Mouse (Mus musculus): ENCODE data around the gene Celsr1.

Celsr1 gene

GRCm38 (mm10) chr15:85994906-85995608, 38.5 kb downstream of the Celsr1 start:
- no peak for DNase-seq (ENCODE audit: low read depth, low spot score)

DNA sequence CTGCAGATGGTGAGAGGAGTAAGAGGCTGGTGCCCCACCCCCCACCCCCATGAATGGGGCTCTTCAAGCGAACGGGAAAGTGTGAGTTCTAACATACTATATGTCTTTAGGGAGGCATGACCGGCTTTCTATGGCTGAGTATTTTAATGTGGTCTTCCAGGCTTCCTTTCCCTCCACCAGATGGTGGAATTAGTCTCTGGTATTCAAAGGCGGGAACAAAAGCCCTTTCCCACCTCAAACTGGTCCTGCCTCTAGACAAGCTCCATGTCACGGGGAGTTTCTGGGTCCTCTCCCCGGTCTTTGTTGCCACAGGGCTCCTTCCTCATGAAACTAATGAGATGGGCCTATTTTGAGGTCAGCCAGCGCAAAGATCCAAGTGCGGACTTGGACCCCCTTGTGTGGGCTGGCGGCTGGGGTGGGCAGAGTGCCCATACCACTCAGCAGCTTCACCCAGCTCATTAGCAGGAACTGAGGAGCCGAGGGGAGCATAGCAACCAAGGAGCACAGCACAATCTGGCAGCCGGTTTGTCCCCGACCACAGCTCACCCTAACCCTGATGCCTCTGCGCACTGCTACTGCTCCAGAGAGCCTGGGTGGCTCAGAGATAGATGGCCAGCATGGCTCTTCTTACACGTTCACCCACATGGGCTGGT, 39.5 kb downstream of the Celsr1 start:
- DNase-seq (ENCODE audit: low read depth, low spot score), result no peak

DNA sequence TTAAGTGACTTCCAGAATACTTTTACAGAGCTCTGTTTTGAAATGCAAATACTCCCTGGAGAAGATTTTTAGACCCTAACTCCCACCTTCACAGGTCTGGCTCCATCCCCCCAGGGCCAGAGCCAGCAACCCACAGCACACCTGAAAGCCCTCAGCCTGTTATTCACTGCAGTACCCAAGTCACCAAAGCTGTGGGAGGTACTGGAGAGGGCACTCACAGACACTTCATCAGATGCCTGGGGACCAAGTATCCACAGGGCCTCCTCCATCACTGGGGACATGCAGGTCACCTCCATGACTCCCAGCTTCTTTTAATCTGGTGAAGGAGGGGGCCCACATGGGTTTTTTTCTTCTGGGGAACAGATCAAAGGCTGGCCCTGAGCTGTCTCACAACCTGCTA, 40.2 kb downstream of the Celsr1 start:
- DNase-seq (ENCODE audit: low read depth, low spot score), result no peak

DNA sequence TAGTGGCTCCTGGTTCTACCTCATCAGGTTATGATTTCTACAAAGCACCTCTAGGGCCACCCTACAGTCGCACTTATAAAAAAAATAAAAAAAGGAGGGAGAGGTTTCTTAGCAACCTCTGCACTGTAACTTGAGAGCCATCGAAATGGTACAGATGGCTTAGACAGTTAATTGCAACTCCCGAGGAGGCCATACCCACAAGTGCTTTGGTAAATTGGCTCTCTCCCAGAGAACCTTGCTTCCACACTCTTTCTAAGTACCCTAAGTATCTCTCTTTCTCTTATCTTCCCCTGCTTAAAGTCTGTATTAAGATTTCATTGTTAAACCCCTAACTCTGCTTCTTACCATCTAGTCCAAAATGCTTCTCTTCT, 41.5 kb downstream of the Celsr1 start:
- no peak for DNase-seq (ENCODE audit: low read depth, low spot score)

DNA sequence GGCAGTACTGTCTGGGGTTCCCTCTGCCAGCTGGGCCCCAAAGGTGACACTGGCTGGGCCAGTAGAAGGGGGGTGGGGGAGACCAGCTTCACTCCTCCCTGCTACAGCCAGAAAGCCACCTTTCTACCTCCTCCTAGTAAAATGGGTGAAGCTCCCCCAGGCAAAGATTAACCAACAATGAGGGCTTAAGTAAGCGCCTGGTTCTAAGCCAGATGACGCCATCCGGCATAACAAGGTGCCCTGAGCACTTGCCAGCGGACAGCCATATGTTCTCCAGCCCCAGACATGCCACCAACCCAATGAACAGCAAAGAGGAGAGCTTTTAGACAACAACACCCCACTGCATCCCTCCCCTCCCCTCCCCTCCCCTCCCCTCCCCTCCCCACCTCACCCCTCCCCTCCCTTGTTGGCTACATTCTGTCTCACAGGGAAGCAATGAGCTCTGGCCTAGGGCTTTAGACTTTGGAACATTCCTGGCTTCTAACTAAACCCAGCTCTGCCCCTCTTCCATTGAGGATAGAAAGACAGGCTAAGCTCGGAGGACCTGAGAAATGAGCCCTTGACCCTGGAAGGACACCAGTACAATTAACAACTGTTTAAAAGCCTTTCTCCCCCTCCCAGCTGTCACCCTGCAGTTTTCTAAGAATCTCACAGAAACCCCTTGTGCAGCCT, 42.0 kb downstream of the Celsr1 start:
- no peak for DNase-seq (ENCODE audit: low read depth, low spot score)

GRCm38 (mm10) chr15:85990696-85991443, 42.7 kb downstream of the Celsr1 start:
- DNase-seq (ENCODE audit: low read depth, low spot score), result no peak

DNA sequence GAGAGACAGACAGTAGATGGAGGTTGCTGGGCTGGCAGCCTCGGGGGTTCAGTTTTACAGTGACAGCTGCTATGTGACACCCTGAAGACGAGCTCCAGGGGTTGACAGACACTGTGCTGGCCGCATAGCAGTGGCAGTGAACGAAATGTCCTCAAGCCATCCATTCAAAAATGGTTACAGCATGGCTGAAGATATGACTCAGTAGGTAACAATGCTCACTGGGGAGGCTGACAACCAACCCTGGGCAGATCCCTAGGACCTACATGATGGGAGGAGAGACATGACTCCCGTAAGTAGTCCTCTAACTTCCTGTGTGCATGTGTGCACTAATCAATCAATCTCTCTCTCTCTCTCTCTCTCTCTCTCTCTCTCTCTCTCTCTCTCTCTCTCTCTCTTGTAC, 45.7 kb downstream of the Celsr1 start:
- DNase-seq (ENCODE audit: low read depth, low spot score), result no peak

DNA sequence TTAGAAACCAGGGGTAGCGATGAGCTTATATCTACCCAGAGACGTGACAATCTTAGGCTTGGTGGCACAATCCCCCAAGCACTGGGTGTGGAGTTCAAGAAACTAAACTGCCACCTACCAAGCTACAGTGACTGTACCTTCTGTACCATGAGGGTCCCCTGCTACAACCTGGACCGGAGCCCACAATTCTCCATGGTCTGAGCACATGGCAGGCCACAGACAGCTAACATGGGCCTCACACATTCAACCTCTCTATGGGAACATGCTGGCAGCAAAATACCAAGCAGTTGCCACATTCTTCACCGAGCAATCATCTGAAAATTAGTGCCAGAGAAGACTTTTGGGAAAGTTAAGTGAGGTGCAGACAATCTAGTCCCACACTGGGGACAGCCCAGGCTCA, 47.4 kb downstream of the Celsr1 start:
- no peak for DNase-seq (ENCODE audit: low read depth, low spot score)

DNA sequence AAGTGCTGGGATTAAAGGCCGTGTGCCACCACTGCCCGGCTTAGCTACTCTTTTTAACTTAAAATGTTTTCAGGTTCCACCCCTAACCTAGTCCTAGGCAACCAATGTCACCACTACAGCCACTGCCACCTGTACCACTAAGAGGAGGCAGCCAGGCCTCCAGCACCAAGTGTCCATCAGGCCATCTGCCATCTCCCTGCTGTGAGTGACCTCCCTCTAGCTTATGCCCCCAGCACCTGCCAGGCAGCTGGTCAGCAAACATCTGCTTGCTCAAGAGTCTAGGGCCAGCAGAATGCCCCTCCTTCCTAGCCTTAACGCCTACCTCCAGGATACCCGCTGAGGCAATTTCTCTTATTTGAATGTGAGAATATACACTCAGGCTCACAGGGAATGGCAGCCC, 48.0 kb downstream of the Celsr1 start:
- no peak for DNase-seq (ENCODE audit: low read depth, low spot score)

DNA sequence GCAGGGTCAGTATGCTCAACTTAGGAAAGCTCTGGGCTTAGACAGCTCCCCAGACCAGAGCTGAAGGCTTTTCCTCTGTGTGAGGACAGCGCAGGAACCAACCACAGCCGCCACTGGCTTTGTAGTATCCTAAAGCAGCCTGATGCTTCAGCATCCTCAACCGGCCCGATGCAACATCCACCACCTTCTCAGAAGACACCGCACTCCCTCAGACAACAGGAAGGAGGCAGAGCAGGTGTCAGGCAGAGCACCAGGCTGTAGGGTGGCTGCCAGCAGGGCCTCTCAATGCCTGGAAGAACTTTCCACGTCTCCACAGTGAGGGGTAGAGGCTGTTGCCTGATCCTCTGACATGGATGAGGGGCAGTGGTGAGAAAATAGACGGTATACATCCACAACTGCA, 50.4 kb downstream of the Celsr1 start:
- no peak for DNase-seq (ENCODE audit: low read depth, low spot score)

DNA sequence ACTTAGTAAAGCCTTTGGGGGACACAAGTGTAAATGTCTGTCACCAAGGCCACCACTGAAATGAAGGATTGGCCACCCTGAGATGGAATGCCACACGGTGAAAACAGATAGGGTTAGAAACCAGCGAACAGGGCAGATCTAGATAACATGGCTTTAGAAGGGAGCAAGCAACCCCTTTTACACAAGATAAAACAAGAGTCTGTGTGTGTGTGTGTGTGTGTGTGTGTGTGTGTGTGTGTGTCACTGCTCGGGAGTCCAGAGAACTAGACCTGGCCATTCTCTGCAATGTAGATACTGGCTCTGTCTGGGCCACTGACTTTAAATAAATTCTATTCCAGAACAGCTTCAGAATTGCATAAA, 51.2 kb downstream of the Celsr1 start:
- DNase-seq (ENCODE audit: low read depth, low spot score), result no peak

GRCm38 (mm10) chr15:85981768-85982415, 51.7 kb downstream of the Celsr1 start:
- no peak for DNase-seq (ENCODE audit: low read depth, low spot score)

DNA sequence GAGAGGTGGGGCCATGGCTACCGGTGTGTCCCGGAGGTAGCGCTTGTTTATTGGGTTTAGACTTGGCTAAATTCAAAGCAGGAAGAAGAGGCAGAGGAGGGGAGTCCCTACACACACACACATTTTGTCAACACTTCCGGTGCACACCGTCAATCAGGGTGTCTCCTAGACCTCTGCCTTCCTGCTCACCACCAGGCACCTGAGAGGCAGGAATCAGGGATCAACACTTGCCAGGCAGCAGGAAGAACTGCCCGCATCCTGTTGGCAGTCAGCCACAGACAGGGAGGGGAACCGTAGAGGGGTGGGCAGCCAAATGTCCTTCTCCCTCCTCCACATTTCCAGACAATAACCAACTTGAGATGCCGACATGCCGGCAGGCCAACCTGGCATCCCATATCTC, 56.5 kb downstream of the Celsr1 start:
- no peak for DNase-seq (ENCODE audit: low read depth, low spot score)

DNA sequence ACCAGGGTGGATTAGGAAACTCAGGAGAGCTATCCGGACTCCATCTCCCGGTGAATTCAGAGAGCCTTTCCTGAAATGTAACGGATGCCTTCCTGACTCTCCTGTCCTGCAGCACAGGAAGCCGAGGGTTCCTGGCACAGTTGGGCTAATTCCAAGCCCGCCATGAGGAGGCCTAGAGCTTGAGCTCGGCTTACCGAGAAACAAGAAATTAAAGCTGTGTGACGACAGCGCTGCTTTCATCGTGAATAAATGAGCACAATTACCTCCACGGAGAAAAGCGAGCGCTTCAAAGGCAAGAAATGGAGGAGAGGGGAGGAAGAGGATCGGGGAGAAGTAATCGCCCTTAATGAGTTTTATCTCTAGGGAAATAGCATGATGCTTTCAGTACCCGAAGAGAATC, 57.8 kb downstream of the Celsr1 start:
- no peak for DNase-seq (ENCODE audit: low read depth, low spot score)

DNA sequence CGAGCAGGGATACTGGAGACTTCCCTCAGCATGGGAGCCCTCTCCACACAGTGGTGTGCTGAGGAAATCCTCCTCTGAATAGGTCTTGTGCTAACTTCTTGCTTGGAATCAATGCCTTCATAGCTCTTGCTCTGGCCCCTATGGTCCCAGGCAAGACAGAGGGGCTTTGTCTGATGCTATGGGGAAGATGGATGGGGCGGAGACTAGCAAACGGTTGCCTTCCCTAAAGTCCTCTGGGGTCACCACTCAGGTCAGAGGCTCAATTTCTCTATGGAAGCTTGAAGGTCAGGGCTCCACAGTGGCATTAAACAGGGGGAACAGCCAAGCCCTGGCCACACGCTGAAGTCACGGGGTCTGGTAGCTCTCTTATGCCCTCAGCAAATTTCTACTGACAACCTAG, 62.0 kb downstream of the Celsr1 start:
- DNase-seq (ENCODE audit: low read depth, low spot score), result no peak

- no peak for DNase-seq (ENCODE audit: low read depth, low spot score)
Measured at GRCm38 (mm10) chr15:85970441-85970840, 63.1 kb downstream of the Celsr1 start.

GRCm38 (mm10) chr15:85969707-85970153, 63.8 kb downstream of the Celsr1 start:
- DNase-seq (ENCODE audit: low read depth, low spot score), result no peak

DNA sequence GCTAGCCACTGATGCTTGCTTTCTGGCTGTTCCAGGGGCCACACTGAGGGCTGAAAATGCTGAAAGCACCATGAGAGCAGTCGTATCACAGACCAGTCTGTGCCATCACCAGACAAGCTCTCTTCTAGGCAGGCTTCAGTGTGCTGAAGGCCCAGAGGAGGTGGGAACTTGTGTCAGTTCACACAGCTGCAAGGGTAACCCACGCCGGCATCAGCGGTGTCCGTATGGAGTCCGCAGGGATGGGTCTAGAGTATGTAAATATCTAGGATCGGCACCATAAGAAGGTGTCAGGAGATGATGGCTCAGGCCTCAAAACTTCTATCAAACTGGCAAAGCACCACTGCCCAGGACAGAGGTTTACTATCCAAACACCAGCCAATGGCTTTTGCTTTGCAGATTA, 64.3 kb downstream of the Celsr1 start:
- DNase-seq (ENCODE audit: low read depth, low spot score), result no peak

GRCm38 (mm10) chr15:85966032-85966431, 67.5 kb downstream of the Celsr1 start:
- DNase-seq (ENCODE audit: low read depth, low spot score), result no peak

- DNase-seq (ENCODE audit: low read depth, low spot score), result no peak
Measured at GRCm38 (mm10) chr15:85963279-85963840, 70.2 kb downstream of the Celsr1 start.

DNA sequence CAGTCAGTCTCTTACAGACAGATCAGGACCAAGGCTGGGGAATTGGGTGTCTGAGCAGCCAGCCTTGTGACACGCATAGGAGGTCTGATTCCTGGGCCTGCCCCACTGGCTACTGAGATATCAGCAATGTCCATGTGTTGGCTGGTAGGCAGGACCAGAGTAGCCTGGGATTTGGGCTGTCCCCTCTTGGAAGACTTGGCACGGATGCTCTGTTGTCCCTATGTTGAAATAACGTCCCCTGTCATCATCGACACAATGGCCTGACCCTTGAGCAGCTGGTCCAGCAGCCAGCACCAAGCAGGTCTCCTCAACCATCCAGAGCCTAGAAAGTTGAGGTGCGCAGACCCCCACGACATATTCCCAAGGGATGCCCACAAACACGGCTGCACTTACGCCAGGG, 70.9 kb downstream of the Celsr1 start:
- DNase-seq (ENCODE audit: low read depth, low spot score), result no peak

DNA sequence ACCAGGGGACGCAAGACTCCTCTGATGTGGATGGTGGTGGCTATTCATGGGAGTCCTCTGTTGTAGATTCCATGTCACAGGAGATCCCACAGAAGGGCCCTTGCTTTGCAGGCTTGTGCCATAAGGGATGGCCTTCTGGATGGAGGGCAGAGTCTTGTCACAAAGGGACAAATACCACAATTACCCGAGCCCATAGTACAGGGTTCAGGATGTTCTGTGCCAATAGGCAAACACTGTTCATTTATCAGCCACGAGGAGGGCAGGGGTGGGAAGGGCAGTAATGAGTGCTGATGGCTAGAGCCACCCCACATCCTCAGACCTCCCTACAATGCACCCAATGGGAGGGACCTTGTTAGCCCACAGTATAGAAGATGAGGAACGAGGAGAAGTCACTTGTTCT, 71.9 kb downstream of the Celsr1 start:
- DNase-seq (ENCODE audit: low read depth, low spot score), result no peak
